In genomic region chr7:79744051-79744450, GRCm38 (mm10) we compare ENCODE assay signal across 18 mouse cellular contexts. TPM values are rescaled to one million over a fixed set of nuclear protein-coding genes. Genes with fewer than 3 reads are reported as not detected.
"Had no signal": no experiment of that assay in that cellular context is flagged by ENCODE, and none has a peak within 500 bp of the region (broad histone marks: within the 10 kb centered on the region; RNA-seq: fewer than 3 reads in every experiment).

No protein-coding gene starts in this region.

- DNase-seq: lung, adult 18-20 months; lung, embryonic 14.5 days; lung, postnatal 10 days; lung, postnatal 4 days; midbrain, embryonic 14.5 days; retina, postnatal 1 day; right cerebral cortex, postnatal 25 days; right cerebral cortex, postnatal 4 days; spleen, adult 18-20 months; thymus, adult 18-20 months; thymus, postnatal 14 days; thymus, postnatal 36 days had no signal

- H3K27ac ChIP-seq: midbrain, embryonic 12.5 days; neural tube, embryonic 13.5 days; neural tube, embryonic 15.5 days had no signal

- H3K4me3 ChIP-seq: midbrain, embryonic 12.5 days had no signal

- ATAC-seq: midbrain, embryonic 16.5 days had no signal

RNA-seq across cellular contexts. Expression of gene Wdr93, which starts 1.1 kb away (rescaled TPM):
- total RNA-seq: megakaryocyte, adult 5-6 weeks; megakaryocyte-erythroid progenitor cell, adult 5-6 weeks had no signal

RNA-seq across cellular contexts. Expression of gene Plin1, which starts 11.3 kb away (rescaled TPM):
- total RNA-seq: megakaryocyte, adult 5-6 weeks; megakaryocyte-erythroid progenitor cell, adult 5-6 weeks had no signal

RNA-seq across cellular contexts. Expression of gene Mesp1, which starts 49.5 kb away (rescaled TPM):
- total RNA-seq: megakaryocyte, adult 5-6 weeks; megakaryocyte-erythroid progenitor cell, adult 5-6 weeks had no signal
